Mouse (Mus musculus): ENCODE measurements around the gene Tnik. TPM values are rescaled to one million over a fixed set of nuclear protein-coding genes. Genes with fewer than 3 reads are reported as not detected.
A peak's percentile ranks its signal among the peaks of the same experiment; 100 is the strongest.

Tnik gene
- polyA plus RNA-seq, 1 experiment from 2014 or later = 88.8 TPM

GRCm38 (mm10) chr3:28390183-28390582 is 127.2 kb downstream of the Tnik start:
- ATAC-seq (replicated peaks) = no peak
- WGBS = 96% methylated on average over 2 of the region's 2 CpGs
- H3K36me3 ChIP-seq (replicated peaks) = no peaks in the 10 kb centered on the region

DNA sequence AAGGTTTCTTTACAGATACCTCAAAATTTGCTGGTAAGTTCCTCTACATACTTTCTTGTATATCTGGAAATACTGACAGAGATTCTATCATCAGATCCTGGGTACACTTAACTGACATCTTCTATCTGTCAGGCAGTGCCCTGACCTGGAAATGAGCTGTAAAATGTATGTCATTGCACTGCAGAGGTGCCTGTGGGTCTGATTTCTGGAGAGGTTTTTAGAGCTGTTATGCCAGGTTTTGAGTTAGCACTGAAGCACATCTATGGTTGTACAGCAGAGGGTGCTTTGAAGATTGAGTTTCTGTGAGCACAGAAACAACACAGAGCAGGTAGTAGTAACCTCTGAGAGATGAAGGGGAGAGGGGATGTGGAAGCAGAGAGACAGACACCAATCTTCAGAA is 129.5 kb downstream of the Tnik start:
- Histone ChIP-seq H3K36me3 (replicated peaks) (no peaks in the 10 kb centered on the region), H3K9me3 (no peaks in the 10 kb centered on the region), H3K27ac (no peak overlapping the region), H3K9ac (no peak overlapping the region), H3K27me3 (replicated peaks) (no peaks in the 10 kb centered on the region), H3K4me3 (no peak overlapping the region), H3K4me2 (no peak overlapping the region), H3K4me1 (no peaks in the 10 kb centered on the region)
- ATAC-seq (replicated peaks) = no peak; the same call in 1 of the 2 replicates

More at GRCm38 (mm10) chr3:28390183-28390582, 127.2 kb downstream of the Tnik start:
- Histone ChIP-seq H3K9me3 (no peaks in the 10 kb centered on the region), H3K4me2 (no peak overlapping the region), H3K27ac (no peak overlapping the region), H3K27me3 (replicated peaks) (no peaks in the 10 kb centered on the region), H3K4me1 (no peaks in the 10 kb centered on the region), H3K9ac (no peak overlapping the region), H3K4me3 (no peak overlapping the region)

DNA sequence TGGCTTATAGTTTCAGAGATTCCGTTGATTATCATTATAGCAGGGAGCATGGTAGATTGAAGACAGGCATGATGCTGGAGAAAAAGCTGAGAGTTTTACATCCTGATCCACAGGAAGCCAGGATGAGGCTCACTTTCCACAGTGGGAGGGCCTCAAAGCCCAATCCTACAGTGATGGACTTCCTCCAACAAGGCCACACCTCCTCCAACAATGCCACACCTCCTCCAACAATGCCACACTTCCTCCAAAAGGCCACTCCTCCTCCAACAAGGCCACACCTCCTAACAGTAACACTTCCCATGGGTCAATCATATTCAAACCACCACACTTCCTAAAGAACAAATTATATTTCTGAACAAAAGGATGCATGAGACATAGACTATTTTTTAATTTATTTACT is 135.8 kb downstream of the Tnik start:
- no peak overlapping the region for H3K4me2 ChIP-seq
- H3K4me1 ChIP-seq = peaks cover 24% of the 10 kb centered on the region
- no peak for ATAC-seq (replicated peaks)
- no peak overlapping the region for H3K9ac ChIP-seq
- no peaks in the 10 kb centered on the region for H3K27me3 ChIP-seq (replicated peaks)
- no peaks in the 10 kb centered on the region for H3K36me3 ChIP-seq (replicated peaks)
- no peak overlapping the region for H3K27ac ChIP-seq
- WGBS = 90% methylated on average over 1 of the region's 1 CpGs
- no peak overlapping the region for H3K4me3 ChIP-seq
- H3K9me3 ChIP-seq = no peaks in the 10 kb centered on the region

DNA sequence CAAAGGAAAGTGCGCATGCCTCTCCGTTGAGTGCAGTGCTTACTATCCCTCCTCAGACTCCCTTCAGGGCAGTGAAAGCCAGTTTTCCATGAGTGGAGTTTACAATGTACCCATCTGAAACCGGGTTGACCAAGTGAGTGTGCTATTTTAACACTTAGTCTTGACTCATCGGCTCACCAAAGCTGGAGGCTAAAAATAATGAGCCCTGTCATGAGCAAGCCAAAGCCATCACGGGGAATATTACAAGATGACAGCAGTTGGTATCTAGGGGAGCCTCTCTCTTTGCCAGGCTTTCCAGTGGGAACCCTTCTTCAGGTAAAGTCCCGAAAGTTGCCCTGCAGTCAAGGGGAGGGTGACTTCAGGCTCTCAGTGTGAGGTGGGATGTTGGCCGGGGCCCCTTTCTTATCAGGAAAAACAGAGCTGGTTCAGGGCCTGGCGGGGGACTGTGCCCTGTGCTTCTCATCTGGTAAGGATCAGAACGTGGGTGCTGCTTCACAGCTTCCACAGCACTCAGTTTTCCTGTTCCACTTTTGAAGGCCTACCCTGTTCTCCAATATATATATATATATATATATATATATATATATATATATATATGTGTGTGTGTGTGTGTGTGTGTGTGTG is 136.7 kb downstream of the Tnik start:
- H3K4me2 ChIP-seq = no peak overlapping the region
- no peaks in the 10 kb centered on the region for H3K36me3 ChIP-seq (replicated peaks)
- H3K27me3 ChIP-seq (replicated peaks) = no peaks in the 10 kb centered on the region
- peaks cover 24% of the 10 kb centered on the region for H3K4me1 ChIP-seq
- no peak for ATAC-seq (replicated peaks)
- WGBS = 83% methylated on average over 9 of the region's 9 CpGs
- no peaks in the 10 kb centered on the region for H3K9me3 ChIP-seq
- H3K27ac ChIP-seq = no peak overlapping the region
- no peak overlapping the region for H3K9ac ChIP-seq
- H3K4me3 ChIP-seq = no peak overlapping the region

- H3K4me1 ChIP-seq = peaks cover 34% of the 10 kb centered on the region
- no peak overlapping the region for H3K9ac ChIP-seq
- no peaks in the 10 kb centered on the region for H3K27me3 ChIP-seq (replicated peaks)
- 60% methylated on average over 9 of the region's 9 CpGs for WGBS
- ATAC-seq (replicated peaks) = no peak
- no peak overlapping the region for H3K4me2 ChIP-seq
- H3K36me3 ChIP-seq (replicated peaks) = no peaks in the 10 kb centered on the region
- H3K27ac ChIP-seq = peak overlapping the region; percentile 42
- H3K4me3 ChIP-seq = no peak overlapping the region
- H3K9me3 ChIP-seq = no peaks in the 10 kb centered on the region
Observed at GRCm38 (mm10) chr3:28401335-28401734, 138.3 kb downstream of the Tnik start.

DNA sequence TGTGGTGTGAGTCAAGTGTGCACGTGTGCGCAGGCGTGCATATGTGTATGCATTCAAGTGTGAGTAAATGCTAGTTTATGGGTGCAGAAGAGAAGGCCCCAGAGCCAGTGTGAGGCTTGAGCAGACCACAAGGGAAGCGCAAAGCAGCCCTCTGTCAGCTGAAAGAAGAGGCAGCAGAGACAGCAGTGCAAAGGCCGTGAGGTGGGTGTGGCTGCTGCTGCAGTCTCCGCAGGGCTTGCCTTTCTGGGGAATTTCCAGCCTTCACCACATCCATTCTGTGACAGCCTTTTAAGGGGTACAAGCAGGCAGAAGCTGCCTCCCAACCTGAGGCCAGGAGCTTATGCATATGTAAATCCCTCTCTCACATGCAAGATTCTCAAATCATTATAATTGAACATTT is 139.2 kb downstream of the Tnik start:
- 51% methylated on average over 6 of the region's 6 CpGs for WGBS
- Histone ChIP-seq H3K4me2 (no peak overlapping the region), H3K4me1 (peaks cover 38% of the 10 kb centered on the region), H3K27me3 (replicated peaks) (no peaks in the 10 kb centered on the region), H3K4me3 (no peak overlapping the region), H3K9ac (no peak overlapping the region), H3K36me3 (replicated peaks) (no peaks in the 10 kb centered on the region), H3K9me3 (no peaks in the 10 kb centered on the region), H3K27ac (peak overlapping the region; percentile 68)
- peak; percentile 40; the same call in 1 of the 2 replicates for ATAC-seq (replicated peaks)

DNA sequence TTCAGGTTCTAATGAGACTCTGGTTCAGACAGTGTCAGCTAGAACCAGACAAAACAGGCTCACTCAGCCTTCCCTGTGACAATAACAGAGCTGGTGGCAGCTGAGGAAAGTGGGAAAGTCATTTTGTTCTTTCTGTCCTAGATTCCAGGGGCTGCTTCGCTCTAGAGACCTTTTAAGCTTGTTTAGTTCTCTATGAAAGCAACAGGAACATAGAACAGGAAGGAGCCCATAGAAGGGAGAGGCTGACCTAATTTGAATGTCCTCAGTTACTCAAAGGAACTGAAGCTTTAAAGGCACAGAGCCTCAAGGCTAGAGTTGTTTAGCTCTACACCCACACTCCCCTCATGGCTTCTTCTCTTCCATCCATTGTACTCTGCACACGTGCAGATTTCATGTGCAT is 142.4 kb downstream of the Tnik start:
- H3K4me2 ChIP-seq = no peak overlapping the region
- 61% methylated on average over 2 of the region's 2 CpGs for WGBS
- H3K9ac ChIP-seq = no peak overlapping the region
- no peaks in the 10 kb centered on the region for H3K27me3 ChIP-seq (replicated peaks)
- peak overlapping the region; percentile 17; the same call in 1 of the 2 replicates for H3K27ac ChIP-seq
- H3K9me3 ChIP-seq = no peaks in the 10 kb centered on the region
- no peak overlapping the region for H3K4me3 ChIP-seq
- no peak for ATAC-seq (replicated peaks)
- peaks cover 52% of the 10 kb centered on the region for H3K4me1 ChIP-seq
- H3K36me3 ChIP-seq (replicated peaks) = no peaks in the 10 kb centered on the region

DNA sequence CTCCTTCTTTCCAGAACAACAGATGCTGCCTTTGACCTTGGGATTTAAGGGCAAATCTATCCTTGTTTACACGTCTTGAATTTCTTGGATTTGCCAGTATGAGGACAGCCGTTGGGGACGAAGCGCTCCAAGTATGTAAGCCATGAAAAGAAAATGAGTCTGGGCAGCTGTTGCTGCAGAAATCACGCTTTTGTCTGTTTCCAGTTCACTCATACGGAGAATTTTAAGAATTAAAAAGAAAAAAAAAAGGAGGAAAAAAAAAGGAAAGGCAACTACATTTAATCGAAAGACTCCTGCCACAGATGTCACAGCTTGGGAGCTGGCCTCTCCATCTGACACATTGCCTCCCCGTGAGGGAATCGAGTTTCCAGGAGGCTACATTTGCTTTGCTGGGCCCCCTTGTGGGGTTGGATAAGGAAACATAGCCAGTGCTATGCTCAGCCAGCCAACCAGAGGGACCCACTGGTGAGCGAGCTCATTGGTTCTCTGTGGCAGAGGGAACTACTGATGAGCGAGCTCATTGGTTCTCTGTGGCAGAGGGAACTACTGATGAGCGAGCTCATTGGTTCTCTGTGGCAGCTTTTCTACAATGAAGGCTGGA is 145.9 kb downstream of the Tnik start:
- no peak overlapping the region for H3K9ac ChIP-seq
- no peaks in the 10 kb centered on the region for H3K9me3 ChIP-seq
- H3K4me3 ChIP-seq = no peak overlapping the region
- peaks cover 35% of the 10 kb centered on the region for H3K4me1 ChIP-seq
- peak overlapping the region; percentile 55 for H3K27ac ChIP-seq
- 37% methylated on average over 12 of the region's 12 CpGs for WGBS
- H3K36me3 ChIP-seq (replicated peaks) = no peaks in the 10 kb centered on the region
- H3K27me3 ChIP-seq (replicated peaks) = no peaks in the 10 kb centered on the region
- peak; percentile 79 for ATAC-seq (replicated peaks)
- H3K4me2 ChIP-seq = no peak overlapping the region

DNA sequence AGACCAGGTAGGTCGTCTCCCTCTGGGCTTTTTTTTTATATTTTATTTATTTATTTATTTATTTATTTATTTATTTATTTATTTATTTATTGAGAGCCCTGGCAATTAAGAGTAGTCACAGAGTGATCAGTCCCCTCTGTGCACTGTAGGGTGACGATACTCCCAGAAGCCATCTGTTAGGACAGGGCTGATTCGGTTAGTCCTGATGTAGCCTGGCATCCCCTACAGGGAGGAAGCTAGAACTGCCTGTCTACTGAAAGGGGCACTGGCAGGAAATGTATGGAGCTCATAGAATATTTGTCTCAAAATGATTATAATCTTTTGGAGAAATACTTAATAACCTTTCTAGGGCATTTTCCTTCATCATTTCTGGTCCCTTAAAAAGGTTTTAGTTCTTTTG is 147.3 kb downstream of the Tnik start:
- Histone ChIP-seq H3K4me1 (peaks cover 33% of the 10 kb centered on the region), H3K36me3 (replicated peaks) (no peaks in the 10 kb centered on the region), H3K9ac (no peak overlapping the region), H3K27me3 (replicated peaks) (no peaks in the 10 kb centered on the region), H3K4me3 (no peak overlapping the region), H3K9me3 (no peaks in the 10 kb centered on the region), H3K27ac (no peak overlapping the region), H3K4me2 (no peak overlapping the region)
- ATAC-seq (replicated peaks) = no peak; the same call in 1 of the 2 replicates
- 76% methylated on average over 3 of the region's 3 CpGs for WGBS

DNA sequence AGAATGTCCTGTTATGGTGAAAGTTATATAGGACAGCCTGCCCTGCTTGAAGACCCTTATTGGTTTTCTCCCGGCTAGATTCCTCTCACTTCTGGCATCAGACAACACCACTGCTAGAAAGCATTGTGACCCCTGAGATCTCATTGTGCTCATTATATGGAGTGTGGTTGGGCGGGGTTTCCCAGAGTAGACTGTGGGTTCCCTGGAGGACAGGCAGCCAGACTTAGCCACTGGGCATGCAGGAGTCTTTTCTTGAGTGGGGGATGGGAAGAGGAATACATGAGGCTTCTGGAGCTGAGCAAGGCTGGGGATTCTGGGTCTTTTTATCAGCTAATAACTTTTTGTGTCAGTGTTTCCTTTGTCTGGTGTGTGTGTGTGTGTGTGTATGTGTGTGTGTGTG is 153.0 kb downstream of the Tnik start:
- no peaks in the 10 kb centered on the region for H3K27me3 ChIP-seq (replicated peaks)
- H3K9me3 ChIP-seq = no peaks in the 10 kb centered on the region
- H3K4me1 ChIP-seq = peaks cover 17% of the 10 kb centered on the region
- H3K27ac ChIP-seq = 0 out of 2 replicates have a peak overlapping the region, but pooled peaks have one; percentile 23
- no peaks in the 10 kb centered on the region for H3K36me3 ChIP-seq (replicated peaks)
- ATAC-seq (replicated peaks) = peak; percentile 56
- H3K9ac ChIP-seq = no peak overlapping the region
- H3K4me3 ChIP-seq = no peak overlapping the region
- 11% methylated on average over 2 of the region's 2 CpGs for WGBS
- no peak overlapping the region for H3K4me2 ChIP-seq

DNA sequence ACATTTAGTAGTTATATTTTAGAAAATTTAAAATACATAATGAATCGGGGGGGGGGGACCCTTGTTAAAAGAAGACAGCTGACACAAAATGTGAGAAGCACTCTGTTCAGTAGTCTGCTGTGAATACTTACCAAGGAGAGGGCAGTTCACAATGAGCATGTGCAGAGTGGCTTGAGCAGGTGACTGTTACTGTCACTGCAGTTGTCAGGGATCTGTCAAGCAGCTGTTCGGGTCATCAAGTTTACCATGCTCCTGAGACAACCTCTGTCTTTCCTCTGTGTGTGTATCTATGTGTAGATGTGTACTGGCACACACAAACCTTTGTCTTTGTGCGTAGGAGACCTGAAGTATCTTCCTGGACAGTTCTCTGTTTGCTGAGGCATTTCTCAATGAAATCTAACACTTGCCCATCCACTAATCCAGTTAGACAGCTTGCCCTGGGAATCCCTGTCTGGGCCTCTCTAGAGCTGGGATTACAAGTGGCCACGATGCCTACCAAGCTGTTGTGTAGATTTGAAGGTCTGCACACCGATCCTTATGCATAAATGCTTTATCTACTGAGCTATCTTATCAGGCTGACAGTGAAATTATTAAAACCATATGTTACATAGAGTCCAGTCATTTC is 154.2 kb downstream of the Tnik start:
- H3K4me3 ChIP-seq = no peak overlapping the region
- no peaks in the 10 kb centered on the region for H3K27me3 ChIP-seq (replicated peaks)
- H3K36me3 ChIP-seq (replicated peaks) = no peaks in the 10 kb centered on the region
- no peak for ATAC-seq (replicated peaks)
- 70% methylated on average over 5 of the region's 5 CpGs for WGBS
- no peak overlapping the region for H3K4me2 ChIP-seq
- H3K9me3 ChIP-seq = no peaks in the 10 kb centered on the region
- H3K9ac ChIP-seq = no peak overlapping the region
- no peak overlapping the region for H3K27ac ChIP-seq
- peaks cover 19% of the 10 kb centered on the region for H3K4me1 ChIP-seq

DNA sequence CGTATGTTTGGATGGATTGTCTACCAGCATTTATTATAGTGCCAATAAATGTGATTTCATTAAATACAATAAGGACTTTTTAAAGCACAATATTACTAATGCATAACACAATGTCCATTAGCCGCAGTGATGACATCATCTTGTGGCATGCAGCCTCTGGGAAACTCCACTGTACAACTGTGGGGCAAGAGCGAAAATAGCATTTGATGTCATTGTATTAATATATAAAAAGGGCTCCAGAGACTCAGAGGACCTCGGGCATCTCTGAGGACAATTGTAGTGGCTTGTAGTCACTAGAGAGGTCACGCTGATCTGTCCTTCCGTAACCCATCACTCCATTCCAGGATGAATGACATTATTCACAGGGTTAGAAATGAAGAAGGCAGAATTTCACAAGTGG is 157.2 kb downstream of the Tnik start:
- Histone ChIP-seq H3K9me3 (no peaks in the 10 kb centered on the region), H3K27me3 (replicated peaks) (no peaks in the 10 kb centered on the region), H3K4me2 (no peak overlapping the region), H3K4me3 (no peak overlapping the region), H3K9ac (no peak overlapping the region), H3K4me1 (peaks cover 16% of the 10 kb centered on the region), H3K36me3 (replicated peaks) (no peaks in the 10 kb centered on the region), H3K27ac (no peak overlapping the region)
- WGBS = 78% methylated on average over 6 of the region's 6 CpGs
- ATAC-seq (replicated peaks) = no peak

- H3K36me3 ChIP-seq (replicated peaks) = no peaks in the 10 kb centered on the region
- no peak overlapping the region for H3K4me2 ChIP-seq
- H3K9me3 ChIP-seq = no peaks in the 10 kb centered on the region
- H3K9ac ChIP-seq = no peak overlapping the region
- no peak overlapping the region for H3K4me3 ChIP-seq
- 75% methylated on average over 3 of the region's 3 CpGs for WGBS
- H3K27ac ChIP-seq = no peak overlapping the region
- peaks cover 14% of the 10 kb centered on the region for H3K4me1 ChIP-seq
- no peaks in the 10 kb centered on the region for H3K27me3 ChIP-seq (replicated peaks)
- no peak for ATAC-seq (replicated peaks)
Observed at GRCm38 (mm10) chr3:28420698-28421097, 157.7 kb downstream of the Tnik start.

Data from midbrain, embryonic 15.5 days (tissue).